Mouse (Mus musculus): ENCODE data around the gene Zfyve28. TPM values are rescaled to one million over a fixed set of nuclear protein-coding genes. Genes with fewer than 3 reads are reported as not detected.

The Zfyve28 gene
- polyA plus RNA-seq, 1 experiment from 2014 or later: 1.8 TPM

DNA sequence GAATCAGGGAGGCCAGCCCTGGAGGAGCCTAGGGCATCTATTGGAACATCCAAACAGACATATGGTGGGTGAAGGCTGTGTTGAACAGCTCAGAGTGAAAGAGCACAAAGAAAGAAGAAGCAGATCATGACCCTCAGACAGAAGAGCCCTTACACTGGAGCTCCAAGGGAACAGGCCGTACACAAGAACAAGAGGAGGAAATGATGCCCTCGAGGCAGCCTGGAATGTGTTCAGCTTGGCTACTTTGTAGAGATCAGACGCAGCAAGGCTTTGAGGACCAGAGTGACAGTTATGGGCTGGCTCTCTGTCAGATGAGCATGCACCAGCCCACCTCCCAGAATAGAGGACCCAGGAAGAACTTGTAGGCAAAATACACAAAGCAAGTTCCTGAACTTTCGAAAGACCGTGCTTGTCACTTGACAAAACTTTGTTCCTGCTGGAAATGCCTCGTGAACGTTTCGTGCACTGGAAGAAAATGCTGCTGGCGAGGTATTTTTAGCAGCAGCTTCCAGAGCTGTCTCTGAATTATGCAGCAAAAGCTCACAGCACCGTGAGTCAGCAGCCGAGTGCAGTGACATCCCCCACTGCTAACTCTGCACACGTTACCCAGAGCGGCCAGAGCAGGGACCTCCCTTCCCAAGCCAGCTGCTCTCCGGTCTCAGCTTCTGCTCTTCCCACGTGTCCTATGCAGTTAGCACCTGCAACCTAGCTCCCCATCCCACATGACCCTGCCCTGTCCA lies 45.9 kb downstream of the Zfyve28 start:
- H3K9ac ChIP-seq: no peak overlapping the region

GRCm38 (mm10) chr5:34238444-34238843 lies 49.8 kb downstream of the Zfyve28 start:
- no peak overlapping the region for H3K4me3 ChIP-seq
- H3K9me3 ChIP-seq (replicated peaks): no peaks in the 10 kb centered on the region
- H3K36me3 ChIP-seq (ENCODE audit: poor library complexity, severe bottlenecking): no peaks in the 10 kb centered on the region
- H3K4me1 ChIP-seq: peaks cover 17% of the 10 kb centered on the region
- H3K27me3 ChIP-seq: no peaks in the 10 kb centered on the region
- no peak for ATAC-seq
- no peak overlapping the region for H3K4me2 ChIP-seq
- no peak overlapping the region for H3K27ac ChIP-seq
- no peak overlapping the region for H3K9ac ChIP-seq
- 93% methylated on average over 6 of the region's 6 CpGs for WGBS

More for the DNA sequence above, 45.9 kb downstream of the Zfyve28 start:
- no peak overlapping the region for H3K4me3 ChIP-seq
- ATAC-seq: no peak
- no peak overlapping the region for H3K4me2 ChIP-seq
- no peaks in the 10 kb centered on the region for H3K9me3 ChIP-seq (replicated peaks)
- H3K27me3 ChIP-seq: no peaks in the 10 kb centered on the region
- WGBS: 52% methylated on average over 15 of the region's 15 CpGs
- H3K27ac ChIP-seq: no peak overlapping the region
- H3K4me1 ChIP-seq: peaks cover 13% of the 10 kb centered on the region
- no peaks in the 10 kb centered on the region for H3K36me3 ChIP-seq (ENCODE audit: poor library complexity, severe bottlenecking)

- no peak for ATAC-seq
- WGBS: 57% methylated on average over 10 of the region's 10 CpGs
These were observed 52.3 kb downstream of the Zfyve28 start for GRCm38 (mm10) chr5:34235898-34236420.

GRCm38 (mm10) chr5:34235056-34235455 lies 53.2 kb downstream of the Zfyve28 start:
- 80% methylated on average over 4 of the region's 4 CpGs for WGBS
- H3K4me1 ChIP-seq: peaks cover 4% of the 10 kb centered on the region; the same call in 1 of the 2 replicates
- no peak overlapping the region for H3K27ac ChIP-seq
- H3K9ac ChIP-seq: no peak overlapping the region
- no peaks in the 10 kb centered on the region for H3K36me3 ChIP-seq (ENCODE audit: poor library complexity, severe bottlenecking)
- ATAC-seq: no peak
- H3K4me3 ChIP-seq: no peak overlapping the region
- no peak overlapping the region for H3K4me2 ChIP-seq
- H3K9me3 ChIP-seq (replicated peaks): no peaks in the 10 kb centered on the region
- H3K27me3 ChIP-seq: no peaks in the 10 kb centered on the region

More at GRCm38 (mm10) chr5:34235898-34236420, 52.3 kb downstream of the Zfyve28 start:
- Histone ChIP-seq H3K27ac (no peak overlapping the region), H3K27me3 (no peaks in the 10 kb centered on the region), H3K36me3 (ENCODE audit: poor library complexity, severe bottlenecking) (no peaks in the 10 kb centered on the region), H3K4me3 (no peak overlapping the region), H3K9ac (no peak overlapping the region), H3K9me3 (replicated peaks) (no peaks in the 10 kb centered on the region), H3K4me2 (no peak overlapping the region), H3K4me1 (peaks cover 4% of the 10 kb centered on the region; the same call in 1 of the 2 replicates)

- no peaks in the 10 kb centered on the region for H3K27me3 ChIP-seq
- peaks cover 4% of the 10 kb centered on the region; the same call in 1 of the 2 replicates for H3K4me1 ChIP-seq
- no peak overlapping the region for H3K9ac ChIP-seq
- no peak overlapping the region for H3K27ac ChIP-seq
- ATAC-seq: no peak
- no peak overlapping the region for H3K4me3 ChIP-seq
- no peak overlapping the region for H3K4me2 ChIP-seq
- 87% methylated on average over 6 of the region's 6 CpGs for WGBS
- no peaks in the 10 kb centered on the region for H3K36me3 ChIP-seq (ENCODE audit: poor library complexity, severe bottlenecking)
- H3K9me3 ChIP-seq (replicated peaks): no peaks in the 10 kb centered on the region
These were observed 55.1 kb downstream of the Zfyve28 start for GRCm38 (mm10) chr5:34233221-34233515.

GRCm38 (mm10) chr5:34232481-34233220 lies 55.6 kb downstream of the Zfyve28 start:
- Histone ChIP-seq H3K27ac (no peak overlapping the region), H3K4me3 (no peak overlapping the region), H3K4me2 (no peak overlapping the region), H3K4me1 (peaks cover 4% of the 10 kb centered on the region; the same call in 1 of the 2 replicates), H3K9ac (no peak overlapping the region), H3K36me3 (ENCODE audit: poor library complexity, severe bottlenecking) (no peaks in the 10 kb centered on the region), H3K9me3 (replicated peaks) (no peaks in the 10 kb centered on the region), H3K27me3 (no peaks in the 10 kb centered on the region)
- 76% methylated on average over 8 of the region's 8 CpGs for WGBS
- ATAC-seq: no peak

GRCm38 (mm10) chr5:34231901-34232300 lies 56.3 kb downstream of the Zfyve28 start:
- ATAC-seq: no peak
- no peaks in the 10 kb centered on the region for H3K27me3 ChIP-seq
- no peak overlapping the region for H3K4me2 ChIP-seq
- H3K27ac ChIP-seq: no peak overlapping the region
- WGBS: 90% methylated on average over 6 of the region's 6 CpGs
- no peak overlapping the region for H3K9ac ChIP-seq
- H3K36me3 ChIP-seq (ENCODE audit: poor library complexity, severe bottlenecking): no peaks in the 10 kb centered on the region
- H3K9me3 ChIP-seq (replicated peaks): no peaks in the 10 kb centered on the region
- H3K4me1 ChIP-seq: peaks cover 4% of the 10 kb centered on the region; the same call in 1 of the 2 replicates
- no peak overlapping the region for H3K4me3 ChIP-seq

GRCm38 (mm10) chr5:34230599-34231485 lies 57.4 kb downstream of the Zfyve28 start:
- Histone ChIP-seq H3K36me3 (ENCODE audit: poor library complexity, severe bottlenecking) (no peaks in the 10 kb centered on the region), H3K27me3 (no peaks in the 10 kb centered on the region), H3K27ac (no peak overlapping the region), H3K9ac (no peak overlapping the region), H3K9me3 (replicated peaks) (no peaks in the 10 kb centered on the region), H3K4me3 (no peak overlapping the region), H3K4me1 (peaks cover 4% of the 10 kb centered on the region; the same call in 1 of the 2 replicates), H3K4me2 (no peak overlapping the region)
- ATAC-seq: no peak
- WGBS: 88% methylated on average over 9 of the region's 9 CpGs

GRCm38 (mm10) chr5:34229503-34229902 lies 58.7 kb downstream of the Zfyve28 start:
- H3K4me3 ChIP-seq: no peak overlapping the region
- WGBS: 93% methylated on average over 5 of the region's 5 CpGs
- H3K4me1 ChIP-seq: no peaks in the 10 kb centered on the region
- no peak overlapping the region for H3K9ac ChIP-seq
- H3K4me2 ChIP-seq: no peak overlapping the region
- H3K9me3 ChIP-seq (replicated peaks): no peaks in the 10 kb centered on the region
- H3K36me3 ChIP-seq (ENCODE audit: poor library complexity, severe bottlenecking): no peaks in the 10 kb centered on the region
- H3K27ac ChIP-seq: no peak overlapping the region
- H3K27me3 ChIP-seq: no peaks in the 10 kb centered on the region
- ATAC-seq: no peak

DNA sequence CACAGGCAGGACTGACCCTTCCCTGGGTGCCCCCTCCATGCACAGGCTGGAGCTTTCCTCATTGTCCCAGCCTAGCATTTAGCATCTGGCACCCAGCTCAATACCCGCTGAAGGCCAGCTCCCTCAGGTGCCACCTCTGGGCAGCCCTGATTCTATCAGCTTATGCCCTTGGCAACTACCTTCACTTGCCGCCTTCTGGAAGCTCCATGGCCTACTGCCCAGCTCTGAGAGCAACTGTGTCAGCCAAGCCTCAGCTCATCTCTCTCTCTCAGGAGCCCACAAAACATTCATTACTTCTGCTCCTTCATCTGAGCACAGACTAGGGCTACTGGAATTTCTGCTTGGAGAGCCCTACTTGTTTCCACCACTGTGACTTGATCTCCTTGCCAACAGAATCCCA lies 62.7 kb downstream of the Zfyve28 start:
- Histone ChIP-seq H3K36me3 (ENCODE audit: poor library complexity, severe bottlenecking) (no peaks in the 10 kb centered on the region), H3K4me3 (no peak overlapping the region), H3K4me2 (no peak overlapping the region), H3K27me3 (no peaks in the 10 kb centered on the region), H3K9ac (no peak overlapping the region), H3K9me3 (replicated peaks) (no peaks in the 10 kb centered on the region), H3K27ac (no peak overlapping the region), H3K4me1 (no peaks in the 10 kb centered on the region)
- ATAC-seq: no peak
- WGBS: 82% methylated on average over 2 of the region's 2 CpGs

- Histone ChIP-seq H3K9ac (no peak overlapping the region), H3K36me3 (ENCODE audit: poor library complexity, severe bottlenecking) (no peaks in the 10 kb centered on the region), H3K4me3 (no peak overlapping the region), H3K9me3 (replicated peaks) (no peaks in the 10 kb centered on the region), H3K27me3 (no peaks in the 10 kb centered on the region), H3K4me1 (no peaks in the 10 kb centered on the region), H3K4me2 (no peak overlapping the region), H3K27ac (no peak overlapping the region)
- no peak for ATAC-seq
- WGBS: 89% methylated on average over 5 of the region's 5 CpGs
These were observed 63.7 kb downstream of the Zfyve28 start for GRCm38 (mm10) chr5:34224515-34224914.

GRCm38 (mm10) chr5:34220001-34220400 lies 68.2 kb downstream of the Zfyve28 start:
- no peak overlapping the region for H3K4me2 ChIP-seq
- H3K9me3 ChIP-seq (replicated peaks): no peaks in the 10 kb centered on the region
- WGBS: 83% methylated on average over 4 of the region's 4 CpGs
- no peaks in the 10 kb centered on the region for H3K27me3 ChIP-seq
- H3K36me3 ChIP-seq (ENCODE audit: poor library complexity, severe bottlenecking): no peaks in the 10 kb centered on the region
- no peak overlapping the region for H3K4me3 ChIP-seq
- no peak overlapping the region for H3K27ac ChIP-seq
- no peaks in the 10 kb centered on the region for H3K4me1 ChIP-seq
- no peak overlapping the region for H3K9ac ChIP-seq
- no peak for ATAC-seq
